Mouse (Mus musculus) adipocyte (in vitro differentiated cells): Measurements from ENCODE around the gene Pgrmc2.

ENCODE experiments used
- DNase-seq: peaks from one replicate; pipeline ENCODE4 v3.0.0-alpha.2; 2016; ENCODE audit warnings: low spot score

The Pgrmc2 gene

GRCm38 (mm10) chr3:41070519-41070918 lies 12.3 kb downstream of the Pgrmc2 start:
- DNase-seq, result no peak

- DNase-seq, result no peak
Observed at GRCm38 (mm10) chr3:41065320-41065719, 17.5 kb downstream of the Pgrmc2 start.

GRCm38 (mm10) chr3:41062758-41063157 lies 20.1 kb downstream of the Pgrmc2 start:
- DNase-seq, result no peak

GRCm38 (mm10) chr3:41061831-41062565 lies 20.8 kb downstream of the Pgrmc2 start:
- peak; percentile 53 for DNase-seq

GRCm38 (mm10) chr3:41059249-41059648 lies 23.6 kb downstream of the Pgrmc2 start:
- DNase-seq, result no peak

GRCm38 (mm10) chr3:41058395-41058794 lies 24.5 kb downstream of the Pgrmc2 start:
- peak; percentile 98 for DNase-seq

- peak; percentile 46 for DNase-seq
Observed at GRCm38 (mm10) chr3:41053334-41053733, 29.5 kb downstream of the Pgrmc2 start.

- DNase-seq, result no peak
Observed at GRCm38 (mm10) chr3:41047838-41048237, 35.0 kb downstream of the Pgrmc2 start.

- no peak for DNase-seq
Observed at GRCm38 (mm10) chr3:41043756-41044354, 39.0 kb downstream of the Pgrmc2 start.

- DNase-seq, result peak; percentile 79
Observed at GRCm38 (mm10) chr3:41042195-41042938, 40.5 kb downstream of the Pgrmc2 start.

- no peak for DNase-seq
Observed at GRCm38 (mm10) chr3:41041241-41041640, 41.6 kb downstream of the Pgrmc2 start.

GRCm38 (mm10) chr3:41038297-41038916 lies 44.4 kb downstream of the Pgrmc2 start:
- DNase-seq, result no peak

GRCm38 (mm10) chr3:41031286-41032210 lies 51.3 kb downstream of the Pgrmc2 start:
- no peak for DNase-seq

GRCm38 (mm10) chr3:41030705-41031104 lies 52.1 kb downstream of the Pgrmc2 start:
- DNase-seq, result no peak

- peak; percentile 92 for DNase-seq
Observed at GRCm38 (mm10) chr3:41021980-41022379, 60.9 kb downstream of the Pgrmc2 start.

- DNase-seq, result no peak
Observed at GRCm38 (mm10) chr3:41020687-41021086, 62.2 kb downstream of the Pgrmc2 start.

GRCm38 (mm10) chr3:41018022-41018608 lies 64.7 kb downstream of the Pgrmc2 start:
- no peak for DNase-seq
